Comparison of ENCODE assay signal across 8 mouse cellular contexts in the genomic region with DNA sequence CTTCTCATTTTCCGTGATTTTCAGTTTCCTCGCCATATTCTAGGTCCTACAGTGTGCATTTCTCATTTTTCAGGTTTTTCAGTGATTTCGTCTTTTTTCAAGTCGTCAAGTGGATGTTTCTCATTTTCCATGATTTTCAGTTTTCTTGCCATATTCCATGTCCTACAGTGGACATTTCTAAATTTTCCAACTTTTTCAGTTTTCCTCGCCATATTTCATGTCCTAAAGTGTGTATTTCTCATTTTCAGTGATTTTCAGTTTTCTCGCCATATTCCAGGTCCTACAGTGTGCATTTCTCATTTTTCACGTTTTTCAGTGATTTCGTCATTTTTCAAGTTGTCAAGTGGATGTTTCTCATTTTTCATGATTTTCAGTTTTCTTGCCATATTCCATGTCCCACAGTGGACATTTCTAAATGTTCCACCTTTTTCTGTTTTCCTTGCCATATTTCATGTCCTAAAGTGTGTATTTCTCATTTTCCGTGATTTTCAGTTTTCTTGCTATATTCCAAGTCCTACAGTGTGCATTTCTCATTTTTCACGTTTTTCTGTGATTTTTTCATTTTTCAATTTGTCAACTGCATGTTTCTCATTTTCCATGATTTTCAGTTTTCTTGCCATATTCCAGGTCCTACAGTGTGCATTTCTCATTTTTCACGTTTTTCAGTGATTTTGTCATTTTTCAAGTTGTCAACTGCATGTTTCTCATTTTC. TPM values are rescaled to one million over a fixed set of nuclear protein-coding genes. Genes with fewer than 3 reads are reported as not detected.
DNase-seq lines count a peak whose midpoint lies in the region; ATAC-seq and TF ChIP-seq lines count a peak whose summit lies in the region.
"Not testable (repeated sequence)": the region's sequence is repeated elsewhere in the genome, so short reads cannot be mapped to it uniquely, and the experiment has no call there.
"Had no signal": no experiment of that assay in that cellular context is flagged by ENCODE, and none has a peak within 500 bp of the region (broad histone marks: within the 10 kb centered on the region; RNA-seq: fewer than 3 reads in every experiment).

No protein-coding gene starts in this region.

- WGBS in embryonic facial prominence, embryonic 15.5 days = 67% methylated on average over 9 of the region's 11 CpGs
- 67% methylated on average over 9 of the region's 11 CpGs for WGBS in heart, adult 2 months

- H3K9ac ChIP-seq in embryonic facial prominence, embryonic 15.5 days; heart, adult 2 months (ENCODE audit: low read depth, low read length): not testable (repeated sequence)

- TF ChIP-seq EP300 in heart, adult 2 months (IDR thresholded peaks at IDR 0.05; ENCODE audit: insufficient read depth, low read depth, low read length) = not testable (repeated sequence)

- not testable (repeated sequence) for H3K36me3 ChIP-seq in embryonic facial prominence, embryonic 15.5 days; heart, adult 2 months (ENCODE audit: control insufficient read depth, insufficient read depth, low read length)

- H3K4me2 ChIP-seq in embryonic facial prominence, embryonic 15.5 days (replicated peaks) = not testable (repeated sequence)

- H3K79me2 ChIP-seq in heart, adult 2 months (replicated peaks; ENCODE audit: control insufficient read depth, insufficient read depth, low read length) = not testable (repeated sequence)

- not testable (repeated sequence) for H3K9me3 ChIP-seq in embryonic facial prominence, embryonic 15.5 days (replicated peaks)

- not testable (repeated sequence) for H3K4me1 ChIP-seq in embryonic facial prominence, embryonic 15.5 days; heart, adult 2 months (ENCODE audit: control insufficient read depth, insufficient read depth, low read length)

- intact Hi-C loops in heart, adult 2 months (cut with DNase I); left cerebral cortex, postnatal 25 days (cut with DNase I): not testable (repeated sequence)

- not testable (repeated sequence) for H3K27me3 ChIP-seq in embryonic facial prominence, embryonic 15.5 days; heart, adult 2 months (ENCODE audit: control insufficient read depth, insufficient read depth, low read length)

- DNase-seq in adrenal gland, postnatal 14 days = peak; percentile 85
- DNase-seq in heart, adult 2 months = peak; percentile 60 to 86
- peak; percentile 65 for DNase-seq in kidney, adult 11 months
- DNase-seq in left cerebral cortex, postnatal 25 days (ENCODE audit: low spot score in 2 of 2) = peak; percentile 100
- DNase-seq in mesoderm, embryonic 11.5 days (ENCODE audit: low read depth, low spot score) = peak; percentile 27
- peak; percentile 94 to 96 for DNase-seq in right cerebral cortex, postnatal 36 days (ENCODE audit: low spot score in 2 of 2)

- peak; percentile 87 for ATAC-seq in embryonic facial prominence, embryonic 15.5 days (ENCODE audit: insufficient number of reproducible peaks, low FRiP score, low TSS enrichment, low read depth)

- TF ChIP-seq CTCF in heart, adult 2 months (IDR thresholded peaks at IDR 0.05) = not testable (repeated sequence)

- not testable (repeated sequence) for TF ChIP-seq POLR2A in heart, adult 2 months (IDR thresholded peaks at IDR 0.05; ENCODE audit: insufficient read depth, low read depth, low read length)

- H3K27ac ChIP-seq in embryonic facial prominence, embryonic 15.5 days (replicated peaks); heart, adult 2 months: not testable (repeated sequence)

- not testable (repeated sequence) for H3K4me3 ChIP-seq in embryonic facial prominence, embryonic 15.5 days (replicated peaks); heart, adult 2 months

RNA-seq across cellular contexts. Expression of gene Gm11168, which starts 1.0 kb away (rescaled TPM):
- 0.60 TPM in 1 of 2 replicates, not detected in the other for total RNA-seq in adrenal gland, postnatal 14 days (2021)
- polyA plus RNA-seq in embryonic facial prominence, embryonic 15.5 days (2015; fragmentation: Nextera tagmentation; extraction: Ambion mirVana) = not detected in 2 replicates
- total RNA-seq in heart, adult 2 months (2021) = not detected
- not detected in 2 replicates for polyA plus RNA-seq in heart, adult 2 months (2012; rRNA removed)
- total RNA-seq in left cerebral cortex, postnatal 25 days (2021) = not detected
- polyA plus RNA-seq: small intestine, adult 2 months had no signal

RNA-seq across cellular contexts. Expression of gene Gm10722, which starts 1.4 kb away (rescaled TPM):
- not detected in 2 replicates for total RNA-seq in adrenal gland, postnatal 14 days (2021)
- polyA plus RNA-seq in embryonic facial prominence, embryonic 15.5 days (2015; fragmentation: Nextera tagmentation; extraction: Ambion mirVana) = not detected in 2 replicates
- not detected for total RNA-seq in heart, adult 2 months (2021)
- not detected in 2 replicates for polyA plus RNA-seq in heart, adult 2 months (2012; rRNA removed)
- not detected for total RNA-seq in left cerebral cortex, postnatal 25 days (2021)
- polyA plus RNA-seq: small intestine, adult 2 months had no signal

RNA-seq across cellular contexts. Expression of gene Gm10721, which starts 10.8 kb away (rescaled TPM):
- total RNA-seq in adrenal gland, postnatal 14 days (2021) = 1.3 TPM in 1 of 2 replicates, not detected in the other
- polyA plus RNA-seq in embryonic facial prominence, embryonic 15.5 days (2015; fragmentation: Nextera tagmentation; extraction: Ambion mirVana) = not detected in 2 replicates
- total RNA-seq in heart, adult 2 months (2021) = under 1 TPM in 1 of 2 experiments, not detected in 1; 0.63 TPM
- not detected in 2 replicates for polyA plus RNA-seq in heart, adult 2 months (2012; rRNA removed)
- not detected for total RNA-seq in left cerebral cortex, postnatal 25 days (2021)
- polyA plus RNA-seq: small intestine, adult 2 months had no signal

RNA-seq across cellular contexts. Expression of gene Gm10720, which starts 13.3 kb away (rescaled TPM):
- not detected in 2 replicates for total RNA-seq in adrenal gland, postnatal 14 days (2021)
- polyA plus RNA-seq in embryonic facial prominence, embryonic 15.5 days (2015; fragmentation: Nextera tagmentation; extraction: Ambion mirVana) = not detected in 2 replicates
- total RNA-seq in heart, adult 2 months (2021) = not detected
- not detected in 2 replicates for polyA plus RNA-seq in heart, adult 2 months (2012; rRNA removed)
- not detected for total RNA-seq in left cerebral cortex, postnatal 25 days (2021)
- polyA plus RNA-seq: small intestine, adult 2 months had no signal

RNA-seq across cellular contexts. Expression of gene Gm10719, which starts 15.1 kb away (rescaled TPM):
- total RNA-seq in adrenal gland, postnatal 14 days (2021) = 1.7 and 1.8 TPM in 2 replicates
- polyA plus RNA-seq in embryonic facial prominence, embryonic 15.5 days (2015; fragmentation: Nextera tagmentation; extraction: Ambion mirVana) = not detected in 2 replicates
- total RNA-seq in heart, adult 2 months (2021) = not detected
- not detected in 2 replicates for polyA plus RNA-seq in heart, adult 2 months (2012; rRNA removed)
- not detected for total RNA-seq in left cerebral cortex, postnatal 25 days (2021)
- polyA plus RNA-seq: small intestine, adult 2 months had no signal

Comparison
In these comparisons a context has a peak if more than half of its experiments do, and no peak if none do; other contexts are left out.
1. DNase-seq: peak in every context shown above with its lines; median percentile 100 in left cerebral cortex, postnatal 25 days; 95 in right cerebral cortex, postnatal 36 days; 85 in adrenal gland, postnatal 14 days; 73 in heart, adult 2 months; 65 in kidney, adult 11 months; 27 in mesoderm, embryonic 11.5 days.